9 mouse cellular contexts compared by ENCODE assay signal in the genomic region with DNA sequence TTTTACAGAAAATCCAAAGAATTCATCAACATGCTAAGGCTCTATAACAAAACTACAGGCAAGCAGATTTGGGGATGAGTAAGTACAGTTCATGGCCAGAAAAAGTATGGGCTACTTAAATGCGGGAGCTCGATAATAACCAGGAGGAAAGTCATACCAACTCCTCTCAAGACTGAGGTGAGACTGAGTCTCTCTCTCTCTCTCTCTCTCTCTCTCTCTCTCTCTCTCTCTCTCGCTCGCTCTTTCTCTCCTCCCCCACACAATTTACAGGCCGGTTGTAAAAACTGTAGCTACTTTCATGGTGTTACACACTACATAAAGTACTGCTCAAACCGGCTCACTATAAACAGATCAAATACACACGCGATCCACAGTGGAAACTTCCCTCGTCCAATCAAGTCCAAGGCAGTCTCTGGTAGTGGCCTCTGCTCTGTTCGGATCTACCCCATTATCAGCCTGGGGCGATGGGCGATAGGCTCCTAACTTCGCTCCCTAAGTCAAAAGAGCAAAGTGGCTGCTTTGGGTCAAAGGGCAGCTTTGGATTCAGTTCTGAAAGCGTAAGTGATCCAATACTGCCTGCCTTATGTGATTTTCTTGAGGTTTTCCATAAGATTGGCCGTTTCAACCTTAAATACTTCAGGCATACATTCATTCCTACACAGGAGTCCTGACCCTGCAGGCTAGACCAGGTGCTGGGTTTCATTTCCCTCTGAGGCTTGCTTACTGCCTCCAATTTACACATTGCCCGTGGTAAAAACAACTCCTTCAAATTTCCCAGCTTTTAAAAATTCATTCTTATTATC. TPM values are rescaled to one million over a fixed set of nuclear protein-coding genes. Genes with fewer than 3 reads are reported as not detected.
DNase-seq lines count a peak whose midpoint lies in the region; ATAC-seq lines count a peak whose summit lies in the region.
"Had no signal": no experiment of that assay in that cellular context is flagged by ENCODE, and none has a peak within 500 bp of the region (broad histone marks: within the 10 kb centered on the region; RNA-seq: fewer than 3 reads in every experiment).

No protein-coding gene starts in this region.

- peak overlapping the region; percentile 74 for H3K4me3 ChIP-seq in heart, embryonic 13.5 days
- peak overlapping the region; percentile 69 for H3K4me3 ChIP-seq in brown adipose tissue, adult 24 weeks (ENCODE audit: insufficient read depth, low read depth, low read length)
- peak overlapping the region; percentile 60 for H3K4me3 ChIP-seq in hindbrain, embryonic 13.5 days
- no peak overlapping the region for H3K4me3 ChIP-seq in midbrain, embryonic 11.5 days (ENCODE audit: low read depth, low read length)

- H3K27ac ChIP-seq in heart, embryonic 13.5 days (replicated peaks): no peak overlapping the region
- H3K27ac ChIP-seq in brown adipose tissue, adult 24 weeks (replicated peaks; ENCODE audit: low read depth, low read length): peak overlapping the region; percentile 97
- no peak overlapping the region for H3K27ac ChIP-seq in hindbrain, embryonic 13.5 days
- no peak overlapping the region for H3K27ac ChIP-seq in midbrain, embryonic 11.5 days (ENCODE audit: low read depth, low read length)

- H3K4me1 ChIP-seq in heart, embryonic 13.5 days: peaks cover 17% of the 10 kb centered on the region
- H3K4me1 ChIP-seq in brown adipose tissue, adult 24 weeks (ENCODE audit: control insufficient read depth, insufficient read depth, insufficient read length, low read length): peaks cover 11% of the 10 kb centered on the region
- peaks cover 19% of the 10 kb centered on the region for H3K4me1 ChIP-seq in hindbrain, embryonic 13.5 days (replicated peaks)
- no peaks in the 10 kb centered on the region; the same call in 1 of the 2 replicates for H3K4me1 ChIP-seq in midbrain, embryonic 11.5 days (ENCODE audit: control insufficient read depth, insufficient read depth, low read length)

- ATAC-seq in heart, embryonic 13.5 days (ENCODE audit: extremely low read depth, insufficient number of reproducible peaks, low FRiP score, low TSS enrichment): no peak
- no peak for ATAC-seq in hindbrain, embryonic 13.5 days (ENCODE audit: low FRiP score)
- ATAC-seq in midbrain, embryonic 11.5 days (ENCODE audit: low FRiP score): no peak

- H3K9me3 ChIP-seq in heart, embryonic 13.5 days: no peaks in the 10 kb centered on the region
- no peaks in the 10 kb centered on the region for H3K9me3 ChIP-seq in hindbrain, embryonic 13.5 days
- H3K9me3 ChIP-seq in midbrain, embryonic 11.5 days (ENCODE audit: control insufficient read depth, low read length): no peaks in the 10 kb centered on the region

- no peaks in the 10 kb centered on the region for H3K36me3 ChIP-seq in heart, embryonic 13.5 days
- no peaks in the 10 kb centered on the region for H3K36me3 ChIP-seq in hindbrain, embryonic 13.5 days
- H3K36me3 ChIP-seq in midbrain, embryonic 11.5 days (ENCODE audit: control insufficient read depth, insufficient read depth, low read length): no peaks in the 10 kb centered on the region

- peak overlapping the region; percentile 87 for H3K9ac ChIP-seq in heart, embryonic 13.5 days
- H3K9ac ChIP-seq in hindbrain, embryonic 13.5 days: peak overlapping the region; percentile 76; the same call in 1 of the 2 replicates
- no peak overlapping the region for H3K9ac ChIP-seq in midbrain, embryonic 11.5 days (ENCODE audit: low read length)

- peak overlapping the region; percentile 93 for H3K4me2 ChIP-seq in heart, embryonic 13.5 days
- H3K4me2 ChIP-seq in hindbrain, embryonic 13.5 days: peak overlapping the region; percentile 81
- H3K4me2 ChIP-seq in midbrain, embryonic 11.5 days: peak overlapping the region; percentile 82

- intact Hi-C loops in left cerebral cortex, postnatal 4 days (cut with DNase I): loop anchor here (10.0 kb wide), 1 partner anchor 148 kb away; the partner anchor contains the start of gene Phyh

- no peaks in the 10 kb centered on the region for H3K27me3 ChIP-seq in heart, embryonic 13.5 days (replicated peaks)
- H3K27me3 ChIP-seq in hindbrain, embryonic 13.5 days: peaks cover 17% of the 10 kb centered on the region; the same call in 1 of the 2 replicates
- H3K27me3 ChIP-seq in midbrain, embryonic 11.5 days (ENCODE audit: control insufficient read depth, insufficient read depth, low read length): peaks cover 13% of the 10 kb centered on the region; the same call in 1 of the 2 replicates

- WGBS in heart, embryonic 13.5 days: 40% methylated on average over 16 of the region's 16 CpGs
- WGBS in hindbrain, embryonic 13.5 days: 56% methylated on average over 16 of the region's 16 CpGs
- 52% methylated on average over 16 of the region's 16 CpGs for WGBS in midbrain, embryonic 11.5 days

- DNase-seq in heart, postnatal 4 days: no peak
- DNase-seq in midbrain, embryonic 11.5 days (ENCODE audit: low spot score, missing footprints): no peak
- DNase-seq in cerebellum, postnatal 10 days: no peak
- DNase-seq in left cerebral cortex, postnatal 4 days: no peak
- no peak for DNase-seq in testis, postnatal 10 days (ENCODE audit: low spot score)
- DNase-seq: layer of hippocampus, postnatal 36 days had no signal

RNA-seq across cellular contexts. Expression of gene Optn, which starts 1.2 kb away (rescaled TPM):
- polyA plus RNA-seq in heart, embryonic 13.5 days (2015; fragmentation: Nextera tagmentation; extraction: Ambion mirVana): 13.0 TPM in 2 replicates
- 10 to 100 TPM; 38.5 to 39.8 TPM for total RNA-seq in heart, postnatal 4 days (2021)
- polyA plus RNA-seq in brown adipose tissue, adult 24 weeks (2012; ENCODE audit: insufficient read depth, insufficient read length, missing spikeins): 87.1 and 96.4 TPM in 2 replicates
- 9.1 and 11.1 TPM in 2 replicates for polyA plus RNA-seq in hindbrain, embryonic 13.5 days (2015; fragmentation: Nextera tagmentation; extraction: Ambion mirVana)
- 4.3 and 5.2 TPM in 2 replicates for polyA plus RNA-seq in midbrain, embryonic 11.5 days (2014; fragmentation: Nextera tagmentation; extraction: Ambion mirVana)
- total RNA-seq in left cerebral cortex, postnatal 4 days (2021): 10 to 100 TPM; 20.8 to 24.9 TPM

RNA-seq across cellular contexts. Expression of gene Mcm10, which starts 50.1 kb away (rescaled TPM):
- polyA plus RNA-seq in heart, embryonic 13.5 days (2015; fragmentation: Nextera tagmentation; extraction: Ambion mirVana): 16.6 and 17.3 TPM in 2 replicates
- total RNA-seq in heart, postnatal 4 days (2021): 10 to 100 TPM in 1 of 2 experiments, 1 to 10 TPM in 1; 9.7 to 14.0 TPM
- polyA plus RNA-seq in brown adipose tissue, adult 24 weeks (2012; ENCODE audit: insufficient read depth, insufficient read length, missing spikeins): not detected in 2 replicates
- polyA plus RNA-seq in hindbrain, embryonic 13.5 days (2015; fragmentation: Nextera tagmentation; extraction: Ambion mirVana): 5.8 and 5.9 TPM in 2 replicates
- 49.8 and 53.1 TPM in 2 replicates for polyA plus RNA-seq in midbrain, embryonic 11.5 days (2014; fragmentation: Nextera tagmentation; extraction: Ambion mirVana)
- total RNA-seq in left cerebral cortex, postnatal 4 days (2021): 1 to 10 TPM; 3.4 to 4.0 TPM
